Mouse (Mus musculus) testis, adult 2 months (tissue): ENCODE measurements at regions not wholly inside any gene's neighbourhood (a gene's known extent, or its start where the extent isn't known, plus 50 kb on each side); places are given as distances from the start of the nearest gene placed in this dataset.

Experiments used
- CTCF ChIP-seq: fragments of 200-500 bp; IDR thresholded peaks from 2 replicates; pipeline ENCODE4 v1.5.1; 2012; ENCODE audit warnings: low read depth, mild to moderate bottlenecking, inconsistent platforms, low read length, moderate library complexity; ENCODE audit not compliant: control insufficient read depth, insufficient read depth, insufficient replicate concordance
- POLR2A ChIP-seq: fragments of 200-500 bp; IDR thresholded peaks from 2 replicates; pipeline ENCODE4 v1.6.1; 2012; ENCODE audit warnings: low read depth, mild to moderate bottlenecking, inconsistent platforms, low read length, moderate library complexity; ENCODE audit not compliant: control insufficient read depth

GRCm38 (mm10) chr9:8443315-8443714, 100.6 kb upstream of the Trpc6 start:
- no peak for TF ChIP-seq CTCF
- no peak for TF ChIP-seq POLR2A
